Mouse (Mus musculus) liver, embryonic 14.5 days (tissue): ENCODE data around the gene Ctxn1. TPM values are rescaled to one million over a fixed set of nuclear protein-coding genes. Genes with fewer than 3 reads are reported as not detected.

Experiments
- ATAC-seq: fragments of 200-750 bp; cut with Nextera tagmentation; 2 replicates; pipeline ENCODE4 v1.8.0; 2017; ENCODE audit warnings: moderate number of reproducible peaks, mild to moderate bottlenecking, moderate library complexity; ENCODE audit not compliant: insufficient read depth
- DNase-seq, 3 experiments: peaks; one replicate each; pipeline ENCODE4 v3.0.0-alpha.2; 2012 to 2013; ENCODE audit warnings: low read depth in 3 of 3, low spot score in 3 of 3
- H3K27ac ChIP-seq: fragments of 300-500 bp; sonication (generic); 2 replicates; pipeline ENCODE4 v1.5.1; 2014; ENCODE audit warnings: moderate library complexity, mild to moderate bottlenecking, control low read depth, inconsistent platforms
- H3K27me3 ChIP-seq: fragments of 300-500 bp; sonication (generic); 2 replicates; pipeline ENCODE4 v1.6.1; 2014; ENCODE audit warnings: mild to moderate bottlenecking, low read length, moderate library complexity; ENCODE audit not compliant: control insufficient read depth, insufficient read depth
- H3K36me3 ChIP-seq: fragments of 300-500 bp; sonication (generic); replicated peaks from 2 replicates; pipeline ENCODE4 v1.6.1; 2014; ENCODE audit warnings: low read depth; ENCODE audit not compliant: control insufficient read depth, insufficient read depth
- H3K4me1 ChIP-seq, 2 experiments: fragments of 200-500 bp in 1 of 2; fragments of 300-500 bp in 1 of 2; sonication (generic) in 1 of 2; replicated peaks; 2 replicates each; pipeline ENCODE4 v1.6.1; 2012 to 2014; ENCODE audit warnings: antibody characterized with exemption in 1 of 2, inconsistent platforms in 1 of 2, low read length in 1 of 2; ENCODE audit not compliant: control insufficient read depth in 2 of 2, insufficient read depth in 2 of 2
- H3K4me2 ChIP-seq: fragments of 300-500 bp; sonication (generic); 2 replicates; pipeline ENCODE4 v1.6.1; 2014; ENCODE audit warnings: low read depth, mild to moderate bottlenecking, control low read depth, moderate library complexity
- H3K4me3 ChIP-seq, 2 experiments: fragments of 200-500 bp in 1 of 2; fragments of 300-500 bp in 1 of 2; sonication (generic) in 1 of 2; 2 replicates each; pipeline ENCODE4 v1.5.1; 2012 to 2014; ENCODE audit warnings: low read depth in 2 of 2, low read length in 2 of 2, mild to moderate bottlenecking in 2 of 2, control low read depth in 1 of 2, inconsistent platforms in 1 of 2, moderate library complexity in 1 of 2; ENCODE audit not compliant: insufficient read depth in 1 of 2
- H3K9ac ChIP-seq: fragments of 300-500 bp; sonication (generic); replicated peaks from 2 replicates; pipeline ENCODE4 v1.6.1; 2014; ENCODE audit warnings: mild to moderate bottlenecking, control low read depth, moderate library complexity
- H3K9me3 ChIP-seq: fragments of 300-500 bp; sonication (generic); 2 replicates; pipeline ENCODE4 v1.6.1; 2016; ENCODE audit warnings: low read length, mixed read lengths; ENCODE audit not compliant: control insufficient read depth
- CTCF ChIP-seq: IDR thresholded peaks from 2 replicates; pipeline ENCODE4 v1.5.1; 2016; ENCODE audit warnings: antibody characterized with exemption, low read depth, control low read depth
- EP300 ChIP-seq: IDR thresholded peaks from 2 replicates; pipeline ENCODE4 v1.6.1; 2016; ENCODE audit warnings: antibody characterized with exemption, low read depth
- WGBS: fragments of 180-500 bp; shearing (Covaris S2); extraction: QIAGEN DNeasy Blood & Tissue Kit; methylation state at CpG from one replicate; pipeline ENCODE4 v1.1.7; 2014; ENCODE audit not compliant: insufficient replicate concordance; 5-methylcytosine and 5-hydroxymethylcytosine counted together
- polyA plus RNA-seq, 2 experiments: library from polyadenylated mRNA; depleted of rRNA in 1 of 2; stranded (reverse) in 1 of 2; unstranded in 1 of 2; fragments of >200 nt; fragmentation: Nextera tagmentation in 1 of 2; extraction: Ambion mirVana in 1 of 2; gene quantifications; 2 replicates each; pipeline versions ENCODE4 v1.2.1 to v1.2.3; 2012 to 2014

Gene Ctxn1
- polyA plus RNA-seq, 2 experiments = 1.1 to 3.0 TPM

GRCm38 (mm10) chr8:4245061-4245460 lies 14.0 kb downstream of the Ctxn1 start:
- Histone ChIP-seq H3K9ac (no peak overlapping the region), H3K4me3 (no peak overlapping the region), H3K9me3 (no peaks in the 10 kb centered on the region), H3K36me3 (peaks cover 21% of the 10 kb centered on the region), H3K27ac (no peak overlapping the region), H3K27me3 (no peaks in the 10 kb centered on the region), H3K4me2 (no peak overlapping the region), H3K4me1 (peaks cover 1 to 3% of the 10 kb centered on the region in 2 experiments; a peak in 3 of 4 replicates)
- no peak for DNase-seq
- TF ChIP-seq EP300 = no peak
- no peak for TF ChIP-seq CTCF
- ATAC-seq = no peak
- whole genome bisulfite sequencing = 84% methylated on average over 5 of the region's 5 CpGs

GRCm38 (mm10) chr8:4239193-4239890 lies 19.7 kb downstream of the Ctxn1 start:
- DNase-seq (no peak), ATAC-seq (peak; percentile 32)
- peaks cover 7% of the 10 kb centered on the region for H3K36me3 ChIP-seq
- peak overlapping the region; percentile 77 to 81 for H3K4me3 ChIP-seq
- H3K27me3 ChIP-seq = no peaks in the 10 kb centered on the region
- peak overlapping the region; percentile 76 for H3K9ac ChIP-seq
- H3K9me3 ChIP-seq = no peaks in the 10 kb centered on the region
- H3K27ac ChIP-seq = peak overlapping the region; percentile 87
- H3K4me2 ChIP-seq = peak overlapping the region; percentile 83
- TF ChIP-seq CTCF = no peak
- no peak for TF ChIP-seq EP300
- peaks cover 11 to 21% of the 10 kb centered on the region in 2 experiments for H3K4me1 ChIP-seq
- WGBS = 7% methylated on average over 19 of the region's 19 CpGs

DNA sequence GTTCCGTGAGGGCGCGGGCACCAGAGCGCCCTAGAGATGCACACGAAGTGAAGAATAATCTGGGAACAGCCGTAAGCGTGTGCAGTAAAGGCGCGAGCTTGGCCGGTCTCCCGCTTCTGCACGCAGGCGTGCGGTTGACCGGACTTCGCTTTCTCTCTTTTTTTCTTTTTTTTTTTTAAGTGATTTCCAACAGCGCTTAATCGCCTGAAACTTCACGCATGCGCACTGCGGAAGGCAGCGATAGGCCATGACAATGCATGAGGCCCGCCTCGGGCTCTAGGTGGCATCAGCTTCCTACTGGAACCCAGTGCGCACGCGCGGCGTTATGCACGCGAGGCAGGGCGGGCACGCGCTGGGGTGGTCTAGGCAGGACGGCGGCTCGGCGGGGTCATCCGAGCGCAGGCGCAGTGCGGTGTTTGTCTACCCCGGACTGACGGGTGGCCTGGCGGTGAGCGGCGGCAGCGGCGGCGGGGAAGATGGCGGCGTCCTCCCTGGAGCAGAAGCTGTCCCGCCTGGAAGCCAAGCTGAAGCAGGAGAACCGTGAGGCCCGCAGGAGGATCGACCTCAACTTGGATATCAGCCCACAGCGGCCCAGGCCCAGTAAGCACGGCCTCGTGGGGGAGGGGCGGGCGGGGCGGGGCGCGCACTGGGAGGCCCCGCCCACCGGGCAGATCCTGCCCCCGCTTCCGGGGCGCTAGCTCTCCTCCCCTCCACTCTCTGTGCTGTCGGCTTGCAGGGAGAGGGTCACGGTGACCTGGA lies 20.5 kb downstream of the Ctxn1 start, which contains the start of the genes Map2k7 and Gm49320:
Map2k7 (plus strand) TSS at position 307 of the 759 bp plus-strand sequence.
Gm49320 (plus strand) TSS at position 432 of the 759 bp plus-strand sequence.
- no peaks in the 10 kb centered on the region for H3K27me3 ChIP-seq
- H3K4me3 ChIP-seq = peak within 1 kb of the TSS; percentile 77 to 81
- WGBS = under 1% methylated on average over 64 of the region's 71 CpGs
- H3K9ac ChIP-seq = peak within 1 kb of the TSS; percentile 76
- DNase-seq (peak; percentile 95 to 96 (median 96)), ATAC-seq (peak; percentile 93)
- peaks cover 11 to 21% of the 10 kb centered on the region in 2 experiments for H3K4me1 ChIP-seq
- no peaks in the 10 kb centered on the region for H3K9me3 ChIP-seq
- H3K36me3 ChIP-seq = peaks cover 3% of the 10 kb centered on the region
- H3K27ac ChIP-seq = peak within 1 kb of the TSS; percentile 87
- peak; percentile 71 for TF ChIP-seq CTCF
- TF ChIP-seq EP300 = no peak
- peak within 1 kb of the TSS; percentile 83 for H3K4me2 ChIP-seq

- Histone ChIP-seq H3K4me1 (peaks cover 11 to 21% of the 10 kb centered on the region in 2 experiments), H3K36me3 (peaks cover 3% of the 10 kb centered on the region), H3K9ac (peak overlapping the region; percentile 76), H3K4me3 (peak overlapping the region; percentile 77 to 81), H3K4me2 (peak overlapping the region; percentile 83), H3K9me3 (no peaks in the 10 kb centered on the region), H3K27me3 (no peaks in the 10 kb centered on the region), H3K27ac (peak overlapping the region; percentile 85)
- ATAC-seq = no peak
- no peak for TF ChIP-seq CTCF
- TF ChIP-seq EP300 = no peak
- 17% methylated on average over 15 of the region's 15 CpGs for WGBS
- DNase-seq = no peak
These were observed 21.1 kb downstream of the Ctxn1 start for GRCm38 (mm10) chr8:4237814-4238433.
